Mouse (Mus musculus): Measurements from ENCODE around the gene Cenpl. TPM values are rescaled to one million over a fixed set of nuclear protein-coding genes. Genes with fewer than 3 reads are reported as not detected.

The Cenpl gene
- polyA plus RNA-seq, 1 experiment: 1.1 TPM

GRCm38 (mm10) chr1:161099721-161100405 lies 29.4 kb downstream of the Cenpl start:
- TF ChIP-seq CTCF (IDR thresholded peaks at IDR 0.05; ENCODE audit: insufficient read depth, low read length) (no peak), POLR2A (IDR thresholded peaks at IDR 0.05; ENCODE audit: borderline replicate concordance, extremely low read depth, low read depth, low read length) (no peak)
- DNase-seq: no peak
- H3K4me3 ChIP-seq (replicated peaks; ENCODE audit: extremely low read depth, low read depth, low read length): no peak overlapping the region
- 96% methylated on average over 4 of the region's 4 CpGs for WGBS
- H3K4me1 ChIP-seq (ENCODE audit: control insufficient read depth, insufficient read depth, low read length): no peaks in the 10 kb centered on the region

GRCm38 (mm10) chr1:161103842-161104241 lies 33.3 kb downstream of the Cenpl start:
- no peak for DNase-seq
- TF ChIP-seq POLR2A (IDR thresholded peaks at IDR 0.05; ENCODE audit: borderline replicate concordance, extremely low read depth, low read depth, low read length): no peak
- no peak for TF ChIP-seq CTCF (IDR thresholded peaks at IDR 0.05; ENCODE audit: insufficient read depth, low read length)
- WGBS: 46% methylated on average over 1 of the region's 1 CpGs
- Histone ChIP-seq H3K4me1 (ENCODE audit: control insufficient read depth, insufficient read depth, low read length) (no peaks in the 10 kb centered on the region), H3K4me3 (replicated peaks; ENCODE audit: extremely low read depth, low read depth, low read length) (no peak overlapping the region)

- WGBS: 85% methylated on average over 8 of the region's 8 CpGs
- no peak for DNase-seq
- Histone ChIP-seq H3K4me1 (ENCODE audit: control insufficient read depth, insufficient read depth, low read length) (no peaks in the 10 kb centered on the region), H3K4me3 (replicated peaks; ENCODE audit: extremely low read depth, low read depth, low read length) (no peak overlapping the region)
- TF ChIP-seq POLR2A (IDR thresholded peaks at IDR 0.05; ENCODE audit: borderline replicate concordance, extremely low read depth, low read depth, low read length) (no peak), CTCF (IDR thresholded peaks at IDR 0.05; ENCODE audit: insufficient read depth, low read length) (no peak)
Observed at GRCm38 (mm10) chr1:161109216-161109615, 38.7 kb downstream of the Cenpl start.

- Histone ChIP-seq H3K4me3 (replicated peaks; ENCODE audit: extremely low read depth, low read depth, low read length) (no peak overlapping the region), H3K4me1 (ENCODE audit: control insufficient read depth, insufficient read depth, low read length) (no peaks in the 10 kb centered on the region; the same call in 1 of the 2 replicates)
- no peak for DNase-seq
- TF ChIP-seq CTCF (IDR thresholded peaks at IDR 0.05; ENCODE audit: insufficient read depth, low read length): no peak
- no peak for TF ChIP-seq POLR2A (IDR thresholded peaks at IDR 0.05; ENCODE audit: borderline replicate concordance, extremely low read depth, low read depth, low read length)
Observed at GRCm38 (mm10) chr1:161114591-161114990, 44.1 kb downstream of the Cenpl start.

- Histone ChIP-seq H3K4me3 (replicated peaks; ENCODE audit: extremely low read depth, low read depth, low read length) (no peak overlapping the region), H3K4me1 (ENCODE audit: control insufficient read depth, insufficient read depth, low read length) (no peaks in the 10 kb centered on the region)
- no peak for DNase-seq
- TF ChIP-seq CTCF (IDR thresholded peaks at IDR 0.05; ENCODE audit: insufficient read depth, low read length): no peak
- TF ChIP-seq POLR2A (IDR thresholded peaks at IDR 0.05; ENCODE audit: borderline replicate concordance, extremely low read depth, low read depth, low read length): no peak
- WGBS: 87% methylated on average over 10 of the region's 10 CpGs
Observed at GRCm38 (mm10) chr1:161122661-161123418, 52.3 kb downstream of the Cenpl start.

GRCm38 (mm10) chr1:161126461-161126860 lies 55.9 kb downstream of the Cenpl start:
- TF ChIP-seq CTCF (IDR thresholded peaks at IDR 0.05; ENCODE audit: insufficient read depth, low read length) (no peak), POLR2A (IDR thresholded peaks at IDR 0.05; ENCODE audit: borderline replicate concordance, extremely low read depth, low read depth, low read length) (no peak)
- DNase-seq: no peak
- H3K4me1 ChIP-seq (ENCODE audit: control insufficient read depth, insufficient read depth, low read length): peaks cover 7% of the 10 kb centered on the region
- no peak overlapping the region for H3K4me3 ChIP-seq (replicated peaks; ENCODE audit: extremely low read depth, low read depth, low read length)
- 79% methylated on average over 1 of the region's 1 CpGs for WGBS

GRCm38 (mm10) chr1:161130726-161131664 lies 60.5 kb downstream of the Cenpl start, which contains the start of gene Klhl20:
TSS of gene Klhl20 (minus strand) at chr1:161131511.
- Histone ChIP-seq H3K4me1 (ENCODE audit: control insufficient read depth, insufficient read depth, low read length) (peaks cover 7% of the 10 kb centered on the region), H3K4me3 (replicated peaks; ENCODE audit: extremely low read depth, low read depth, low read length) (peak within 1 kb of the TSS; percentile 94)
- TF ChIP-seq CTCF (IDR thresholded peaks at IDR 0.05; ENCODE audit: insufficient read depth, low read length): no peak
- peak; percentile 90; the same call in 1 of the 2 replicates for TF ChIP-seq POLR2A (IDR thresholded peaks at IDR 0.05; ENCODE audit: borderline replicate concordance, extremely low read depth, low read depth, low read length)
- WGBS: under 1% methylated on average over 41 of the region's 41 CpGs
- DNase-seq: peak; percentile 93

Other genes starting within 250 kb of the Cenpl start
- gene Rc3h1, start 164.3 kb upstream of the Cenpl start, polyA plus RNA-seq (2012; rRNA removed): 15.6 and 16.0 TPM in 2 replicates
- gene Serpinc1, start 92.1 kb upstream of the Cenpl start, polyA plus RNA-seq (2012; rRNA removed): 0.88 and 1.2 TPM in 2 replicates
- 1.4 and 3.4 TPM in 2 replicates for gene Zbtb37, start 35.9 kb upstream of the Cenpl start, polyA plus RNA-seq (2012; rRNA removed)
- 4.3 and 10.6 TPM in 2 replicates for gene Dars2, start 55 bp upstream of the Cenpl start, polyA plus RNA-seq (2012; rRNA removed)
- gene Klhl20, start 60.8 kb downstream of the Cenpl start, polyA plus RNA-seq (2012; rRNA removed): 6.8 and 10.6 TPM in 2 replicates
- 1.0 and 1.1 TPM in 2 replicates for gene Ankrd45, start 72.0 kb downstream of the Cenpl start, polyA plus RNA-seq (2012; rRNA removed)
- gene Tex50, start 88.6 kb downstream of the Cenpl start, polyA plus RNA-seq (2012; rRNA removed): not detected in 2 replicates
- 304 and 466 TPM in 2 replicates for gene Prdx6, start 180.5 kb downstream of the Cenpl start, polyA plus RNA-seq (2012; rRNA removed)